Mouse (Mus musculus) naive thymus-derived CD4-positive, alpha-beta T cell, adult 2 months (primary cell): ENCODE data around the gene Rfx7.
A peak's percentile ranks its signal among the peaks of the same experiment; 100 is the strongest.

Source experiments
- DNase-seq: peaks from one replicate; pipeline ENCODE4 v3.0.0-alpha.2; 2011; ENCODE audit warnings: low read depth

Gene Rfx7

DNA sequence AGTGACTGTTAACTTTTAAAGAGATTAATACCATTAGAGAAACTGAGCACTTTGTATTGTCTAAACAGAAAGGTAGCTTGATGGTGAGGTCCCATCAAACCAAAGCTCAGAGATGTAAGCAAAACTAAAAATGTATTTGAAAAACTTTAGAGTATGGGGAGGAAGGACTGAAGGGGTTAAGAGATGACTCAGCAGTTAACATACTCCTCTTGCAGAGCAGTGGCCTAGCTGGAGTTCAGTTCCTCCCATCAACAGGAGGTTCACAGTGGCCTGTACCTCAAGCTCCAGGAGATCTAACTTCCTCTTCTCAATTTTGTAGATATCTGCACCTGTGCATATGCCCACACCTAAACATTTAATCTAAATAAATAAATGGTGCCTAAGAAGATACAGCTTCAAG lies 11.6 kb downstream of the Rfx7 start:
- no peak for DNase-seq

GRCm38 (mm10) chr9:72558780-72559179 lies 26.7 kb downstream of the Rfx7 start:
- no peak for DNase-seq

DNA sequence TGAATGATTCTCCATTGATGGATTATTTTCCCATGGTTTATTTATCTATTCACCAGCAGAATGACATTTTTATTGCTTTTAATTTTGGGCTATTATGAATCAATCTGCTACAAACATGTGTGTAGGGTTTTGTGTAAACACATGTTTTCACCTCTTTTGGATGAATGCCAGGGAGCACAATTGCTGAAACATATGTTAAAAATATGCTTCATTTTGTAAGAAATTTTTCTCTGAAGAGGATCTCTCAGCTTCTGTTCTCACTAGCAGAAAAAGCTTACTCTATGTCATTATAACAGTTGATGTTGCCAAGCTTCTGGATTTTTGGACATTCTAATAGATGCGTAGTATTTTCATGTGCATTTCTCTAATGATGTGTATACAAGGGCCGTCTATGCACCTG lies 28.3 kb downstream of the Rfx7 start:
- DNase-seq, result no peak

DNA sequence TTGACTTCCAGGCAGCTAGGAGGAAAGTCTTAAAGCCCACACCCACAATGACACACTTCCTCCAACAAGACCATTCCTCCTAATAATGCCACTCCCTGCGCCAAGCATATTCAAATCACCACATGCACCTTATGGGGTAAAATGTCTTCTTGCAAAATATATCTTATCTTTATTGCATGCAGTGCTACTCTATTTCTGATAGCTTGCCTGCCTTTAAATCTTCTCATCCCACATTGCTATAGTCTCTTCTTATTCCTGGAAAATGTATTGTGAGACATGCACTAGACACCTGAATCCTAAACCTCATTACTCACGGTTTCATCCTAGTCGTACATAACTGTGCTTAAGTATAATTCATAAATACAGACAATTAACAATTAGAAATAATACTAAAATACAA lies 31.2 kb downstream of the Rfx7 start:
- DNase-seq, result no peak

DNA sequence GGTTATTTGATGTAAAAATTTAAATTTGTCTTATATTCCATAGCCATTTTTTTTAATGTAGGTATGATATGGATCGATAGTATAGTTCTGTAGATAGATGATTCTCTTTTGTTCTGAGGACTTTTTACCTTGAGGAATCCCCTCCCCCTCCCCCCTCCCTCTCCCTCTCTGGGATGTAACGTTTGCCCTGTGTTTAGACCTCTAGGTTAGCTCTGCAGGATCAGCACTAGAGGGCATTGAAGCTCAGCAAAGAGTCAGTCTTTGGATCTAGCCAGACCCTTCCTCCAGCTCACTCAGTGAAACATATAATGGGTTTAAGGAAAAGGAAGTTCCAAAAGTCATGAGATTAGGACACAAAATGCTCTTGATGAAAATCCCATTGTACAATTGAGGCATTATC lies 35.1 kb downstream of the Rfx7 start:
- no peak for DNase-seq

DNA sequence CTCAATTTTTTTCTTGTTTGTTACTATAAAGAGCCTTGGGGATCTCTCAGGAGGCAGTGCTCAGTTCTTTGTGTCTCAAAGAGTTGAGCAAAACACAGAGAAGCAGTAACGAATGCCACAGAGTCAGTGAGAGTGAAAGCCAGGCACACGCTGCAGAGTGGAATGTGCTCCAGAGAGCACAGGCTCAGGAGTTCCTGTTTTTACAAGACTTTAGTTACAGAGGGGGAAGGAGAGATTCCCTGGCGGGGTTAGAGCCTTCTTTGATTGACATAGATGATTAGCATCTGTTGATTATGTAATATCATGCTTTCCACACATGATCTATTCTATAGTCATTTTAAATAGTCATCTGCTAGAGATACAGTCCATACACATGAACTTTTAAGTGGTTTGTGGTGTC lies 48.2 kb downstream of the Rfx7 start:
- no peak for DNase-seq

DNA sequence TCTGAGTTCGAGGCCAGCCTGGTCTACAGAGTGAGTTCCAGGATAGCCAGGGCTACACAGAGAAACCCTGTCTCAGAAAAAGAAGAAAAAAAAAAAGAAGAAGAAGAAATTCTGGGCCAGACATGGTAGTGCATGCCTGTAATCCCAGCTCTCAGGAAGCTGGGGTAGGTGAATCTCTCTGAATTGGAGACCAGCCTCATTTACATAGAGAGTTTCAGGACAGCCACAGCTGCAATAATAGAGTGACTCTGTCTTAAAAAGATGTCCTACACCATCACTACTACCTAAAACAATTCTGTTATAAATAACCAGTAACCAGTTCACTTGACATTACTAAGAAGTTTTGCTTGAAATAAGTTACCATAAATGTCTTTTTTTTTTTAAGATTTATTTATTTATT lies 58.8 kb downstream of the Rfx7 start:
- DNase-seq, result no peak

DNA sequence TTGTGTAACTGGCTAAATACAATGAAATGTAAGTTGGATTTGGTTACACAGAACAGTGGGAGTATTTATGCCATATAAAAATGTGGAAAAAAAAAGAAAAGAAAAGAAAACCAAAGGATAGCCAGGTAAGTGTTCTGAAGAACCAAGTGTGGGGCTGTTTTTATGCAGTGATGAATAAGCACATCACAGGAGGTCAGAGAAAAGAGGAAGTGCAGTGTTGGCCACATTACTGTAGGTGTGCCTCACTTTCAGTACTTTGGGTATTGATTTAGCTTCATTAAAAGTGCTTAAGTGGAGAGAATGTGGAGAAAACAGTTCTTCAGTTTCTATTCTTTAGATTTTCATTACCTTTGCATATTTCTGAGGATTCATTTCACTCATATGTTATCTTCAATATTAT lies 60.0 kb downstream of the Rfx7 start:
- no peak for DNase-seq

- DNase-seq, result peak; percentile 57
Measured at GRCm38 (mm10) chr9:72594656-72595055, 62.6 kb downstream of the Rfx7 start.

DNA sequence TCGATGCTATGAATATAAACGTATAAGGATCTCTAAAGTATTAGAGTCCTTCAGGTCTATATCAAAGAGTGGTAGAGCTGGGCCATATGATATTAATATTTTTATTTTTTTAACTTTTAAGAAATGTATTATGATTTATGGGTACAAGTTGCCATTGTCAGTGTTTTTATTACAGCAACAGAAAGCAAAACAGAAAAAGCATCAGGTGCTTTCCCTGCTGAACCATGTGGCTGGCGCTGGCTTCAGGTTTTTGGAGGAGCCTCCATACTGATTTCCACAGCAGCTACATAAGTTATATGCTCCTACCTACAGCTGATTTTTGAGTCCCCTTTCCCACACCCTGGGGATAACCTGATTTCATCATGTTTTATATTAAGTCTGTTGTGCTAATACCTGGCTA lies 68.1 kb downstream of the Rfx7 start:
- DNase-seq, result no peak

- DNase-seq, result no peak
Measured at GRCm38 (mm10) chr9:72609771-72610170, 77.7 kb downstream of the Rfx7 start.

GRCm38 (mm10) chr9:72613884-72614283 lies 81.8 kb downstream of the Rfx7 start:
- no peak for DNase-seq

- no peak for DNase-seq
Measured at GRCm38 (mm10) chr9:72614786-72615480, 82.9 kb downstream of the Rfx7 start.

DNA sequence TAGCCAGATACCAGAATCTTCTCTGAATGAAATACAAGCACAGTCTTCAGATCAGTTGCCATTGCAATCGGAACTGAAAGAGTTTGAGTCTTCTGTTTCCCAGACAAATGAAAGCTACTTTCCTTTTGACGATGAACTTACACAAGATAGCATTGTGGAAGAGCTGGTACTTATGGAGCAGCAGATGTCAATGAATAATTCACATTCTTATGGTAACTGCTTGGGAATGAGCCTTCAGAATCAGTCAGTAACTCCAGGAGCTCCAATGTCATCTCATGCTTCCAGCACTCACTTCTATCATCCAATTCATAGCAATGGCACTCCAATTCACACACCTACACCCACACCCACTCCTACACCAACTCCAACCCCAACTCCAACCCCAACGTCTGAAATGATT lies 86.0 kb downstream of the Rfx7 start:
- DNase-seq, result no peak

GRCm38 (mm10) chr9:72623605-72624004 lies 91.6 kb downstream of the Rfx7 start:
- no peak for DNase-seq

DNA sequence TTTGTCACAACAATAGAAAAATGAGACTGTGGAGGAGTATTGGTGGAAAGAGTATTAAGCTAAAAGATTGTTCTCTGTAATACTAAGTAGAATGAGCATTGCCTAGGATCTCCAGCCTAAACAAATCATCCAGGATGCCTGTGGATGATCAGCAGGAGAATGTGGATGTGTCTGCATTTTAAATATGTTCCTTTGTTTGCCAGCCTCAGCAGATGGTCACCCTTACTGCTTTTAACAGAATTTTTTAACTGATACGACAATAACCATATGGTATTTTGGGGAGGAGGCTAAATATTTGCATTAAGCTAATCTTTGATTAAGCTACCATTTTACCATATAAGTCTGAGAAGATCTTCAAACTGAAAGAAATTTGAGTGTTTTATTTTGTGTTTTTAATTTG lies 95.6 kb downstream of the Rfx7 start:
- no peak for DNase-seq

GRCm38 (mm10) chr9:72628591-72628990 lies 96.6 kb downstream of the Rfx7 start:
- no peak for DNase-seq

- DNase-seq, result no peak
Measured at GRCm38 (mm10) chr9:72632198-72632597, 100.2 kb downstream of the Rfx7 start.

GRCm38 (mm10) chr9:72635134-72635533 lies 103.1 kb downstream of the Rfx7 start:
- DNase-seq, result peak; percentile 55

DNA sequence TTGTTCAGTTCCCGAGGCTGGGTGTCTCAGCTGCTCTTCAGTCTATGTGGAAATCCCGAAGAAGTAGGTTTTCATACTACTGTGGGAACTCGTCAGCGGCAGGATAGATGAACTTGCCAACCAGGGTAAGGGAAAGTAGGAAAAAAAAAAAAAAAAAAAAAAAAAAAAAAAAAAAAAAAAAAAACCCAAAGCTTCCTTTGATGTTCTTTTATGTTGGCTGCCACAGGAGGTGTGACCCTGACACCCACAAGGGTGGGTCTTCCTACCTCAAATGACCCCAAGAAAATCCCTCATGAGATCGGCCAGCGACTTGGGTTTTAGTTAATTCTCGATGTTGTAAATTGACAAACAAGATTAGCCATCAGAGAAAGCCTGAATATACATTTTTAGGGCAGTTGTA lies 104.5 kb downstream of the Rfx7 start:
- no peak for DNase-seq

GRCm38 (mm10) chr9:72637243-72637642 lies 105.2 kb downstream of the Rfx7 start:
- no peak for DNase-seq

DNA sequence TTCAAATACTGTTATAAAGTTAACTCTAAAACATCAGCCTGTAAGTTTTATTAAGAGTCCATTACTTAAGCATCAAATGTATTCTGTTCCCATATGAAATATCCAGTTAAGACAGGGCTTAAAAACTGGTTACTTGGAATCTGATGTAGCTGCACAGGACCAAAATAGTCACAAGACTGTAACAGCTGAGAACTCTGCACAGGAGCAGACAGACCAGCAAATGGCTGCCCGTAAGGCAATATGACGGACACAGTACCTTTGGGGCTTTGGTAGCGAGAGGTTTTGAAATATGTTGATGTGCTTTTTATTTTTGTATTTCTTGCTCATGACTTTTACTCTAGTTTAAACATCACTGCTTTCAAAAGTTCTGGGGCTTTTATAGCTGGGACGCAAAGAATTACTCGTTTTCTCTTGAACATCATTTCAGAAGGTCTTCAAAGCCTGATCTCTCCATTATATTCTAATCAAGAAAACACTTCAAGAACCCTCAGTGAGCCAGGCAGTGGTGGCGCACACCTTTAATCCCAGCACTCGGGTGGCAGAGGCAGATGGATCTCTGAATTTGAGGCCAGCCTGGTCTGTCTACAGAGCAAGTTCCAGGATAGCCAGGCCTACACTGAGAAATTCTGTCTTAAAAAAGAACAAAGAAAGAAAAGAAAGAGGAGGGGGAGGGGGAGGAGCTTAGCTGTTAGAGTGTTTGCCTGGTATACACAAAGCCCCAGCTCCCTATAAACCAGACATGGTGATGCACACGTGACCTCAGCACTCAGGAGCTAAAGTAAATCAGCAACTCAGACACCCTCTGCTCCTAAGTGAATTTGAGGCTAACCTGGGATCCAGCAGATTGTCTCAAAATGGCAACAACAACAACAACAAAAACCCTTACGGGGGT lies 107.2 kb downstream of the Rfx7 start:
- DNase-seq, result peak; percentile 21

- no peak for DNase-seq
Measured at GRCm38 (mm10) chr9:72639843-72640621, 108.0 kb downstream of the Rfx7 start.
